Mouse (Mus musculus): ENCODE measurements around the gene Snd1. TPM values are rescaled to one million over a fixed set of nuclear protein-coding genes. Genes with fewer than 3 reads are reported as not detected.

Snd1 gene
- polyA plus RNA-seq, 1 experiment from 2014 or later: 120 TPM

DNA sequence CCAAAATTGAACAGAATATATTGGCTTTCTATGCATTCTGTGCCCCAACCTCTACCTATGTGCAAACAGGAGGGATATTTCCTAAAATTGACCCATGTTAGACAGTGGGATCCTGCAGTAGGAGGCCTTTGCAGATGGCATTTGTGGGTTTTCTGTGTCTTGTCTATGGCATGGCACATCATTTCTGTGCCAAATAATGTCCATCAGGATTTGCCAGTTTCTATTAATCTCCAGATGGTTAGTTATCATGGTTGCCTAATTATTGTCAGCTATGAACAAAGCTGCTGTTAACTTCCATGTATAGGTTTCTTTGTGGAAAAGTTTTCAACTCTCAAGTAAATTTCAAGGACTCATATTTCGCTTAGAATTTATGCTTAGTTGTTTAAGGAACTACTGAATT is 192.6 kb downstream of the Snd1 start:
- H3K4me2 ChIP-seq: no peak overlapping the region
- peaks cover 9% of the 10 kb centered on the region; the same call in 1 of the 2 replicates for H3K36me3 ChIP-seq
- no peaks in the 10 kb centered on the region for H3K9me3 ChIP-seq
- H3K27me3 ChIP-seq: no peaks in the 10 kb centered on the region
- no peak overlapping the region for H3K27ac ChIP-seq
- no peak overlapping the region for H3K4me3 ChIP-seq
- no peak for ATAC-seq (ENCODE audit: insufficient number of reproducible peaks, low FRiP score, low TSS enrichment, low read depth)
- no peak overlapping the region for H3K9ac ChIP-seq
- no peaks in the 10 kb centered on the region for H3K4me1 ChIP-seq
- 93% methylated on average over 1 of the region's 1 CpGs for WGBS

DNA sequence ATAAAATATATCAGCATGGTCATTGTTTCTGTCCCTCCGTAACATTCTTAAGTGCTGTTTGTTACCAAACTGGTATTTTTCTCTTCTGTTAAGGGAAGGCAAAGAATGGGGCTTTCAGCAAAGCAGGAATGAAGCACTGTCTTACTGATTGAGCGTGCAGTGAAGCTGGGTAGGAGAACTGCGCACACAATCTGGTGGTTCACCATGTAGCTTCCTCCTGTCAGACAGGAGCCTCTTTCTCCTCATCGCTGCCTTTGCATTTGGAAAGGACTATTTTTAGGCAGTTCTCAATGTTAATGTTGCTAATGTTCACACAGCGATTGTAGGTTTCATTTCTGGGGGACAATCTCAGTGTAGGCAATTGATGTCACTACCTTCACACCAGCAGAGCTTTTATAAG is 194.3 kb downstream of the Snd1 start:
- no peak overlapping the region for H3K4me3 ChIP-seq
- peaks cover 9% of the 10 kb centered on the region; the same call in 1 of the 2 replicates for H3K36me3 ChIP-seq
- H3K4me2 ChIP-seq: no peak overlapping the region
- no peaks in the 10 kb centered on the region for H3K27me3 ChIP-seq
- H3K4me1 ChIP-seq: no peaks in the 10 kb centered on the region
- H3K9me3 ChIP-seq: no peaks in the 10 kb centered on the region
- whole genome bisulfite sequencing: 92% methylated on average over 5 of the region's 5 CpGs
- H3K9ac ChIP-seq: no peak overlapping the region
- no peak for ATAC-seq (ENCODE audit: insufficient number of reproducible peaks, low FRiP score, low TSS enrichment, low read depth)
- H3K27ac ChIP-seq: no peak overlapping the region

- Histone ChIP-seq H3K9ac (no peak overlapping the region), H3K27me3 (no peaks in the 10 kb centered on the region), H3K27ac (no peak overlapping the region), H3K9me3 (no peaks in the 10 kb centered on the region), H3K4me1 (no peaks in the 10 kb centered on the region), H3K36me3 (peaks cover 9% of the 10 kb centered on the region; the same call in 1 of the 2 replicates), H3K4me3 (no peak overlapping the region), H3K4me2 (no peak overlapping the region)
- ATAC-seq (ENCODE audit: insufficient number of reproducible peaks, low FRiP score, low TSS enrichment, low read depth): no peak
- WGBS: 67% methylated on average over 1 of the region's 1 CpGs
Observed at GRCm38 (mm10) chr6:28672388-28672787, 197.4 kb downstream of the Snd1 start.

GRCm38 (mm10) chr6:28674686-28675085 is 199.7 kb downstream of the Snd1 start:
- no peak overlapping the region for H3K9ac ChIP-seq
- H3K36me3 ChIP-seq: 0 out of 2 replicates have a peak, but pooled peaks cover 2% of the 10 kb centered on the region
- no peak overlapping the region for H3K4me3 ChIP-seq
- H3K4me2 ChIP-seq: no peak overlapping the region
- ATAC-seq (ENCODE audit: insufficient number of reproducible peaks, low FRiP score, low TSS enrichment, low read depth): no peak
- no peak overlapping the region for H3K27ac ChIP-seq
- WGBS: 88% methylated on average over 1 of the region's 1 CpGs
- no peaks in the 10 kb centered on the region for H3K4me1 ChIP-seq
- no peaks in the 10 kb centered on the region for H3K9me3 ChIP-seq
- H3K27me3 ChIP-seq: no peaks in the 10 kb centered on the region

DNA sequence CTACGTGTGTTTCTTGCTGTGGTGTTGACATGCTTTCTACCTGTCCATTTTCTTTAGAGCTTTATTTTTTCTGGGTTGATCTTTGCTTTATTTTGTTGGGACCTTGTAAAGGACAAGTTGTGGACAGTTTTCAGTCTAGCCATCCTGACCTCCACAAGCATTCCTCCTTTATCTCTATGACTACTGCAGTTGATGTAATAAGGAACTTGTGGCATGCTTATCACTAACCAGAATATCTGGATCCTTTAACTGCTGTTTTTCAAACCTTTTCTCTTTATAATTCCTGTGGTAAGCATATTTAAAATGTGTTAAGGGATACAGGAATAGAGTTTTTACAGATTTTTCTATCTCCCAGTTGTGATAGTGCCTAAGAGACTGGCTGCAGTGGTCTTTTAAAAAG is 204.0 kb downstream of the Snd1 start:
- H3K27ac ChIP-seq: no peak overlapping the region
- H3K27me3 ChIP-seq: no peaks in the 10 kb centered on the region
- 87% methylated on average over 1 of the region's 1 CpGs for WGBS
- H3K4me2 ChIP-seq: no peak overlapping the region
- H3K9me3 ChIP-seq: no peaks in the 10 kb centered on the region
- H3K4me1 ChIP-seq: peaks cover 14% of the 10 kb centered on the region
- no peak for ATAC-seq (ENCODE audit: insufficient number of reproducible peaks, low FRiP score, low TSS enrichment, low read depth)
- H3K9ac ChIP-seq: no peak overlapping the region
- H3K4me3 ChIP-seq: no peak overlapping the region
- no peaks in the 10 kb centered on the region for H3K36me3 ChIP-seq

- WGBS: 65% methylated on average over 4 of the region's 4 CpGs
- ATAC-seq (ENCODE audit: insufficient number of reproducible peaks, low FRiP score, low TSS enrichment, low read depth): no peak
- Histone ChIP-seq H3K27me3 (no peaks in the 10 kb centered on the region), H3K4me2 (no peak overlapping the region), H3K36me3 (no peaks in the 10 kb centered on the region), H3K9me3 (no peaks in the 10 kb centered on the region), H3K9ac (no peak overlapping the region), H3K27ac (no peak overlapping the region), H3K4me1 (peaks cover 14% of the 10 kb centered on the region), H3K4me3 (no peak overlapping the region)
Observed at GRCm38 (mm10) chr6:28680537-28680936, 205.6 kb downstream of the Snd1 start.

DNA sequence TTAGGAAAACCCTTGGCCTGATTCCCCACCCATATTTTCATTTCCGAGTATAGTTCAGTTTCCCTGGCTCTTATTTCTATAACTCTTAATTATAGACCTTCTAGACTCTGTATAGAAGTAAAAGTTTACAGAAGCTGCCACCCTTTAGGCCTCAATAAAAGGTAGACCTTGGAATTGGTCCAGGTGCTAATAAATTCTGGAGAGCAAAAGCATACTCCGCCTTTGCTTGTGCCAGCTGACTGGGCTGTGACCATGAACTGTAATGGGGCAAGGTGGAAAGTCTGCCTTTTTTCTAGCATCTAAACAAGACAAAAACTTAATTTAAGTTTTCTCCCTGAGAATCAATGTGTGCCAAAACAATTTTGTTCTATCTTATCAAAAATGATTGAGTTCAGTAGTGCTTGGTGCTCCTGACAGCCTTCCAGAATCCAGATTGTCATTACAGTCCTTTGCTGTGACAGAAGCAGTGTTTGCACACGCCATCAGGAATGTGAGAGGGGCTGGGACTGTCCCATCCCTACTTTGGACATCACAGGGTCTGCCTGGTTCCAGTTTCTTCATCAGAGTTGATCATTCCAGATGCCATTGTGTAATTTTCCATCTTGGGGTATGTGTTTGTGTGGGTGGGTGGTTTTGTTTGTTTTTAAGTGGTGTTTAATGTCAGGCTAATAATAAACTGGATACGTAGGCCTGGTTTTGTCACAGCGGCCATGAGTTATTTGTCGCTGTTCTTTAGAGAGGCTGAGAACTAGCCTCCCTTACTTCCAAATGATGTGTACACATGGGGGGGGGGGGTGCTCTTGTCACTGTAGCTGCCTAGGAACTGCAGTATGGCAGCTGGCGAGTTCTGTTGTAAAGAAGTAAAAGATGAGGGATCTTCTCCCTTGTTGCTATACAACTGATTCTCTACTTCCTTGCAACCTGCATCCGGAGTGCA is 206.8 kb downstream of the Snd1 start:
- no peak overlapping the region for H3K27ac ChIP-seq
- ATAC-seq (ENCODE audit: insufficient number of reproducible peaks, low FRiP score, low TSS enrichment, low read depth): no peak
- 63% methylated on average over 8 of the region's 8 CpGs for WGBS

GRCm38 (mm10) chr6:28685052-28685451 is 210.1 kb downstream of the Snd1 start:
- H3K4me3 ChIP-seq: no peak overlapping the region
- H3K9me3 ChIP-seq: no peaks in the 10 kb centered on the region
- ATAC-seq (ENCODE audit: insufficient number of reproducible peaks, low FRiP score, low TSS enrichment, low read depth): no peak
- H3K4me2 ChIP-seq: no peak overlapping the region
- no peak overlapping the region for H3K27ac ChIP-seq
- 72% methylated on average over 3 of the region's 3 CpGs for WGBS
- H3K4me1 ChIP-seq: peaks cover 14% of the 10 kb centered on the region
- no peak overlapping the region for H3K9ac ChIP-seq
- no peaks in the 10 kb centered on the region for H3K27me3 ChIP-seq
- no peaks in the 10 kb centered on the region for H3K36me3 ChIP-seq

More for the DNA sequence above, 206.8 kb downstream of the Snd1 start:
- Histone ChIP-seq H3K4me1 (peaks cover 14% of the 10 kb centered on the region), H3K36me3 (no peaks in the 10 kb centered on the region), H3K27me3 (no peaks in the 10 kb centered on the region), H3K4me2 (no peak overlapping the region), H3K4me3 (no peak overlapping the region), H3K9ac (no peak overlapping the region), H3K9me3 (no peaks in the 10 kb centered on the region)

DNA sequence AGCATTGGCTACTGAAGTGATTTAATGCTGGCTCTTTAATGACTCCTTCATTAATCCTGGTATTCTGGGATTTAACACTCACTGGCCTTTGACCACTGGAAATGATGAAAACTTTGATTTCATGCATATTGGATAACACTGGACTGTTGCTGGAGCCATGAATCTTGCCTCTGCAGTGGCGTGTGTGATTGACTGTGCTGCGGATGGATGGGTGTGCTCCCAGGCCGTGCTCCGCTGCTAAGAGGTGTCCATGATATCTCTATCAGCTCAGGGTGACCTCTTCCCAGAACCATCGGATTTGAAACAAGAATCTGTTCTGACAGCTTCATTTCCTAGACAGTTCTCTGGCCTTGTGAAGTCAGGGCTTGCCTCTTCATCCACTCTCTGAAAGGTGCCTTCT is 210.8 kb downstream of the Snd1 start:
- no peak for ATAC-seq (ENCODE audit: insufficient number of reproducible peaks, low FRiP score, low TSS enrichment, low read depth)
- no peaks in the 10 kb centered on the region for H3K9me3 ChIP-seq
- no peak overlapping the region for H3K9ac ChIP-seq
- H3K36me3 ChIP-seq: no peaks in the 10 kb centered on the region
- H3K4me1 ChIP-seq: peaks cover 11% of the 10 kb centered on the region; the same call in 1 of the 2 replicates
- no peak overlapping the region for H3K27ac ChIP-seq
- no peak overlapping the region for H3K4me3 ChIP-seq
- WGBS: 83% methylated on average over 5 of the region's 5 CpGs
- H3K4me2 ChIP-seq: no peak overlapping the region
- H3K27me3 ChIP-seq: no peaks in the 10 kb centered on the region

- Histone ChIP-seq H3K27me3 (no peaks in the 10 kb centered on the region), H3K4me3 (no peak overlapping the region), H3K4me1 (no peaks in the 10 kb centered on the region), H3K9ac (no peak overlapping the region), H3K27ac (no peak overlapping the region), H3K9me3 (no peaks in the 10 kb centered on the region), H3K36me3 (no peaks in the 10 kb centered on the region), H3K4me2 (no peak overlapping the region)
- 77% methylated on average over 5 of the region's 5 CpGs for WGBS
- ATAC-seq (ENCODE audit: insufficient number of reproducible peaks, low FRiP score, low TSS enrichment, low read depth): no peak
Observed at GRCm38 (mm10) chr6:28687776-28688175, 212.8 kb downstream of the Snd1 start.

GRCm38 (mm10) chr6:28692659-28693058 is 217.7 kb downstream of the Snd1 start:
- H3K27ac ChIP-seq: no peak overlapping the region
- no peaks in the 10 kb centered on the region; the same call in 1 of the 2 replicates for H3K36me3 ChIP-seq
- H3K4me2 ChIP-seq: no peak overlapping the region
- ATAC-seq (ENCODE audit: insufficient number of reproducible peaks, low FRiP score, low TSS enrichment, low read depth): no peak
- no peak overlapping the region for H3K9ac ChIP-seq
- no peaks in the 10 kb centered on the region for H3K9me3 ChIP-seq
- no peak overlapping the region for H3K4me3 ChIP-seq
- 0 out of 2 replicates have a peak, but pooled peaks cover 3% of the 10 kb centered on the region for H3K4me1 ChIP-seq
- H3K27me3 ChIP-seq: no peaks in the 10 kb centered on the region

DNA sequence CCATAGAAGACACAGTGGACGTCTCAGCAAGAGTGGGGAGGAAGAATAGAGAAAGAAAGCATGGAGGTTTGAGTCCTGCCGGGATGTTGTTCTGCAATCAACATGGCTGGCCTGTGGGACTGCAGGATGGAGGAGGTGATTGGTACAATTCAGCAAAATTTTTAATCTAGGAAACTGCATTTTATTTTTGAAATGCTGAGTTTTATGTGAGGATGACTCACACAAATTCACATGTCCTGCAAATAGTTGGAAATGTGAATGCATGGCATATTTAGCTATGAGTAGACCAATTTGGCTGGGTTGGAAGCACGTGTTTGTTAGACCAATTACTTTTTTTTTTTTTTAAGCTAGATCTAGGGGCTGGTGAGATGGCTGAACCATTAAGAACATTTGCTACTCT is 222.3 kb downstream of the Snd1 start:
- no peak for ATAC-seq (ENCODE audit: insufficient number of reproducible peaks, low FRiP score, low TSS enrichment, low read depth)
- WGBS: 87% methylated on average over 3 of the region's 3 CpGs
- no peak overlapping the region for H3K27ac ChIP-seq
- H3K36me3 ChIP-seq: no peaks in the 10 kb centered on the region; the same call in 1 of the 2 replicates
- H3K4me2 ChIP-seq: no peak overlapping the region
- H3K9me3 ChIP-seq: no peaks in the 10 kb centered on the region
- H3K4me3 ChIP-seq: no peak overlapping the region
- H3K9ac ChIP-seq: no peak overlapping the region
- H3K27me3 ChIP-seq: no peaks in the 10 kb centered on the region
- peaks cover 6% of the 10 kb centered on the region; the same call in 1 of the 2 replicates for H3K4me1 ChIP-seq

Measured in limb, embryonic 15.5 days (tissue).